Mouse (Mus musculus) brain, embryonic 14.5 days (tissue): ENCODE results near the gene Nfkbil1. TPM values are rescaled to one million over a fixed set of nuclear protein-coding genes. Genes with fewer than 3 reads are reported as not detected.

Experiments used
- DNase-seq: peaks from one replicate; pipeline ENCODE4 v3.0.0-alpha.2; 2011; ENCODE audit warnings: low read depth
- CTCF ChIP-seq: fragments of 200-500 bp; IDR thresholded peaks from 2 replicates; pipeline ENCODE4 v1.5.1; 2012; ENCODE audit warnings: inconsistent platforms, mild to moderate bottlenecking, moderate library complexity, borderline replicate concordance; ENCODE audit not compliant: insufficient read depth, insufficient read length; ENCODE audit errors: extremely low read depth
- POLR2A ChIP-seq: fragments of 200-500 bp; IDR thresholded peaks from 2 replicates; pipeline ENCODE4 v1.6.1; 2012; ENCODE audit warnings: mild to moderate bottlenecking, inconsistent platforms, borderline replicate concordance; ENCODE audit not compliant: poor library complexity, insufficient read depth, insufficient read length, severe bottlenecking; ENCODE audit errors: extremely low read depth
- polyA plus RNA-seq: library from polyadenylated mRNA; depleted of rRNA; stranded (reverse); fragments of >200 nt; gene quantifications from 2 replicates; pipeline ENCODE4 v1.2.3, GENCODE M21; 2012; rRNA removed

Gene Nfkbil1
- polyA plus RNA-seq, 1 experiment, result 13.4 TPM

DNA sequence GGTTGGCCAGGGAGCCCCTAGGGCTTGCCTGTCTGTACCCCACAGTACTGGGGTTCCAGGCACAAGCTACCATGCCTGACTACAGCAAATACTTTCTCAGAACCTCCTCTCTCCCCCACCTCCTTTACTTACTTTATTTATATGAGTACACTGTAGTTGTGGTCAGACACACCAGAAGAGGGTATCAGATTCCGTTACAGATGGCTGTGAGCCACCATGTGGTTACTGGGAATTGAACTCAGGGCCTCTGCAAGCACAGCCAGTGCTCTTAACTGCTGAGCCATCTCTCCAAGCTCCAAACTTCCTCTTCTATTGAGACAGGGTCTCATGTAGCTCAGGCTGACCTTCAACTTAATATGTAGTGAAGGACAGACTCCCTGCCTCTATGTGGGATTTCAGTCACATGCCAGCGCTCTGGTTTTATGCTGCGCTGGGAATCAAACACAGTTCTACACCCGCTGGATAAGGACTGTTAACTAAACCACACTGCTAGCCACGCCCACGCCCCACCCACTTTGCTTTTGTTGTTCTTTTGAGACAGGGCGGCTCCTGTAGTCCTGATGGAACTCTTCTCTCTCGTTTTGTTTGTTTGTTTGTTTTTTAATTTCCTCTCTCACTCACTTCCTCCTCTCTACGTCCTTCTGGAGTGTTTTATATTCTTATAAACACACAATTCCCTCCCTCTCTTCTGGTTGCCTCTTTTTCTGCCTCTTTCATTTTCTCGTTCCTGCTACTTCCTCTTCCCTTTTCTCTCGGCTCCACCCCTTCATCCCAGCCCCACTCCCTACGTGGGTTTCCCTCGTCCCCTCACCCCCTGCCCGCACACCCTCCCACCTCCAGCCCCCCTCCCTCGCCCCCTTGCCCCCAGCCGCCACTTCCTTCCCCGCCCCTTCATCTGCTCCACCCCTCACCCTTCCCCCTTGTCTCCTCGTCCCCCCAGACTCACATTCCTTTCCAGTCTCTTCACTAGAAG, 49.7 kb downstream of the Nfkbil1 start:
- TF ChIP-seq CTCF (no peak), POLR2A (no peak)
- DNase-seq, result peak; percentile 71

DNA sequence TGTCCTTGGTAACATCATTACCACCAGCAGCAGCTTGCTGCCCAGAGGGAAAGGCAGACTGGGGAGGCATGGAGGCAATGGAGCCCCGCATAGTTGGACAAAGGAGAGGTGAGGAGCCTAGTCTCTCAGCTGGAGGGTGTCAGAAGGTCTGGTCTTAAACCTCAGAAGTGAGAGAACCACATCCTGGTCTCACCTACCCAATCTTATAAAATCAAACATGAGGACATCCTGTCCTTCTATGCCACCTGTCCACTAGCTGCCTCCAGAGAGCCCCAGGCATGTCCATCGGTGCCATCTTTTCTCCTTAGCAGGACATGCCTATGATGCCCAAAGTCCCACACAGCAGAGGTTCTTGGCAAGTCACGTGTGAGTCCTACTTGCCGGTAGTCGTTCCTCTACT, 55.5 kb downstream of the Nfkbil1 start:
- no peak for DNase-seq

DNA sequence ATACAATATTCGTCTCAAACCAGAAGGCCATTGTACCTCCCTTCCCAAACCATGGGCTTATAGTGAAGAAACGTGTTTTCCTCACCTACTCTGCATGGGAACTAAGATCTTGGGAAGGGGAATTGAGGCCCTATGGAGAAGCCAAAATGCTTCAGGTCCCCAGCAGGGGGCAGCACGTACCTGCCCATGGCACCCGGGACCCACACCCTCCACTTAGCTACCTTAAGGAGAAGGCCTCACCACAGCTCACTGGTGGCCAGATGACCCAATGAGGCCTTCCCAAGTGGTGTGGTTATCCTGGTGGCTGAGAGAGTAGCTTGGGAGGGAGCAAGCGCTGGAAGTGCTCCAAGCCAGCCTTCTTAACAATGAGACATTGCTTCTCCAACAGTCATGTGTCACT, 57.1 kb downstream of the Nfkbil1 start:
- TF ChIP-seq CTCF, result peak; percentile 87
- TF ChIP-seq POLR2A, result no peak

More for the DNA sequence above, 55.5 kb downstream of the Nfkbil1 start:
- no peak for TF ChIP-seq CTCF
- TF ChIP-seq POLR2A, result no peak

DNA sequence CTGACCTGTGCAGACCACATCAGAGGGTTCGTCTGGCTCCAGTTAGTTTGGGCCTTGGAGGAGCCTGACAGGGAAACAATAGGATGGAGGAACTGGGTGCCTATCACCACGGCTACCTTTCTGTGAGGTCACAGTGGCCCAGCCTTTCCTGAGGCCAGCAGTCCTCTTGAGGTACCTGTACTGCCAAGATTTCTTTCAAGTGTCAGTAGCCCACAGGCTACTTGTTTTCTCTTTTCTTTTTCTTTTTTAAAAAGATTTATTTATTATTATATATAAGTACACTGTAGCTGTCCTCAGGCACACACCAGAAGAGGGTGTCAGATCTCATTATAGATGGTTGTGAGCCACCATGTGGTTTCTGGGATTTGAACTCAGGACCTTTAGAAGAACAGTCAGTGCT, 59.6 kb downstream of the Nfkbil1 start, which contains the start of gene Aif1:
Gene Aif1 (minus strand): TSS at position 101 of the 400 bp plus-strand sequence.
- TF ChIP-seq POLR2A (no peak), CTCF (no peak)

More for the DNA sequence above, 57.1 kb downstream of the Nfkbil1 start:
- DNase-seq, result peak; percentile 76

DNA sequence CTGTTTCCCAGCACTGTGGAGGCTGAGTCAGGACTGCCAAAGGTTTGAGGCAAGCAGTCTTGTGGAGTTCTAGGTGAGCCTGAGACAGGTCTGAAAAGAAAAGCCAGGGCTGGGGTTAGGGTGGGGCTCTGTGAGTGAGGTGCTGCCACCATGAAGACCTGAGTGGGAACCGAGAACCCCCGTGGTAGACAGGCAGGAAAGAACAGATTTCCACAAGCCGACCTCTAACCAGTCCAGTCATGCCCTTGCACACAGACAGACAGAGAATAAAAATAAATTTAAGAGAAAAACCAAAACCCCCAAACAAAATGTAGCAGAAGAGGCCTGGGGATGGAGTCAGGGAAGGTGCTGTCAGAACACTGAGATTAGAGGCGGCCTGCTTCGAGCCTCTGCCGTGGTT, 60.2 kb downstream of the Nfkbil1 start:
- DNase-seq, result no peak
- TF ChIP-seq POLR2A (no peak), CTCF (no peak)

More for the DNA sequence above, 59.6 kb downstream of the Nfkbil1 start, which contains the start of gene Aif1:
- DNase-seq, result no peak

DNA sequence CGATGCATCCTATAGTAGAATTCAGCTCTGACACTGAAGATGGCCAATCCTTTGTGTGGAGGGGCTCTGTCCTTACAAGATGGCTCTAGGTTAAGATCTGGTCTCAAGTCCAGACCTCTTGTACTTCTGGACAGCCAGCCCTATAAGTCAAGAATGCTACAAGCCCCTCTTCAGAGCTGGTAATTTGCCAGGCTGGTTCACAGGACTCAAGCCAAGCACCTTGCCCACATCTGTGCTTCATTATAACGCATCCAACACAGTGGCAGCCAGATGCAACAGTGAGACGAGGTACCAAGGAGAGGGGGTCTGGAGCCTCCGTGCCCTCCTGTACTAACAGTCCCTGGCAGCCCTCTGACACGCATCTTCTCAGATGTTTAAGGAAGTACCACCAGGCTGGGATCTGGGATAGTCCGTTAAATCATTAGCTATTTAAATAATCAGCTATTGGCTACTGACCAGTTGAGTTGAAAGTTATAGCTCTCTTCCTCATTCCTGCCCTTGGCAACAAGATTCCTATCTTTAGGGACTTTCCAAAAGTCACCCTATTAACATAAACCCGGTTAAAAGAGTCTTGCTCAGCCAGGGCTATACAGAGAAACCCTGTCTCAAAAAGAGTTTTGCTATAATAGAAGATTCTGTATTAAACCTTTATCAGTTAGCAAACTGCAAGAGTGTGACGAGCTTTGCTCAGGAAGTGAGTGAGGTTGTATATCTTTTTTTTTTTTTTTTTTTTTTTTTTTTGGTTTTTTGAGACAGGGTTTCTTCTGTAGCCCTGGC, 61.2 kb downstream of the Nfkbil1 start:
- DNase-seq, result no peak
- TF ChIP-seq POLR2A, result no peak
- no peak for TF ChIP-seq CTCF

DNA sequence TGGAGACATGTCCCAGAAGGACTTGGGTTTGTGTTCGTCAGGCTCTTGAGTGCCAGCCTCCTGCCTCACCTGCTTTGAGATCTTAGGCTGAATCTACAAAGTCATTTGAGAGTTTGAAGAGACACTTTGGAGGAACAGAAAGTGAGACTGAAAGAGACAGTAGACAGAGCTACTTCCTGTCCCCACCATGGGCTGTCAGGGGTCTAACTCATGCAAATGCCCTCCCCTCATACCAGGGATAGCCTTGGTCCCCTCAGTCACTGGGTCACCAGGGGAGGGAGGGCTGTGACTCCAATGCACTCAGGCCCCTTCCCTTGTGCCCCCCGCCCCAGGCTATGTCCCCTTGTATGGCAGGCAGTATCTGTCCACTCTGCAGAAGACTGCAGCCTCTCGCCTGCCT, 62.3 kb downstream of the Nfkbil1 start:
- no peak for DNase-seq
- no peak for TF ChIP-seq CTCF
- TF ChIP-seq POLR2A, result no peak

DNA sequence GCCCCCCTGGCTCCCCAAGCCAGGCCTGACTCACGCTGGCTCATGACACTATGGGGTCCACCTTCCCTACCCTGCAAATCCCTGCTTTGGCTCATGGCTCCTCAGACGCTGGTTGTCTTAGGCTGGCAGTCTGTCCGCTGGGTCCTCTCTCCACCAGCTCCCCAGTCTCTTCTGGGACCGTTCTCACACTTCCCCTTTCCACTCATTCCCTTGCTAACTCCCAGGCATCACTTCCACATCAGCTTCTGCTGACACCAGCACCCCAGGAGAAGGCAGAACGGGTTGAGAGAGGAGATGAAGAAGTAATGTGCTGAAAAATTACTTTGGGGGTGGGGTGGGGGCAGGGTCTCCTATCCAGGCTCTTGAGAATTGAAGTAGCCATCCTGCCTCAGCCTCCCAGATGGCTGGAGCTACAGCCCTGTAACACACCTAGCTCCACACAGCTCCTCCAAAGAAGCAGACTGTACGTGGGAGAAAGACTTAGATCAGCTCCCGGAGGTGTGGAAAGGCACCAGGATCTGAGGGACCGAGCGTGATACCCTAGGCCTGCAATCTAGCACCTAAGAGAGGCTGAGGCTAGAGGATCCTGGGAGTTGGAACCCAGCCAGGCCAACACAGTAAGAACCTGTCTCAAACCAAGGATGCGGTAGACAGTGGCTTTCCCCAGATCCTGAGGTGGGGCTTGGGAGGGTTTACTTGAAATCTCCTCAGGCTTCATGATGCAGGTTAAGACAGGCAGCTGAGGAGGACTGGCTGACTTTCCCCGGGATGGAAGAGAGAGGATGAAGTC, 63.0 kb downstream of the Nfkbil1 start:
- no peak for DNase-seq
- TF ChIP-seq CTCF, result no peak
- TF ChIP-seq POLR2A, result no peak

Other genes with a start within 250 kb of the Nfkbil1 start
- gene Vars, start 234.8 kb downstream of the Nfkbil1 start, polyA plus RNA-seq, result 99.2 and 119 TPM in 2 replicates
- 0.49 and 0.71 TPM in 2 replicates for gene Vwa7, start 219.2 kb downstream of the Nfkbil1 start, polyA plus RNA-seq
- gene Sapcd1, start 207.8 kb downstream of the Nfkbil1 start, polyA plus RNA-seq, result 4.0 and 6.5 TPM in 2 replicates
- gene Msh5, start 189.0 kb downstream of the Nfkbil1 start, polyA plus RNA-seq, result 4.2 and 6.4 TPM in 2 replicates
- 69.6 and 89.8 TPM in 2 replicates for gene Clic1, start 185.8 kb downstream of the Nfkbil1 start, polyA plus RNA-seq
- gene Ddah2, start 176.8 kb downstream of the Nfkbil1 start, polyA plus RNA-seq, result 322 and 438 TPM in 2 replicates
- 0.42 and 0.50 TPM in 2 replicates for gene Ly6g6c, start 170.4 kb downstream of the Nfkbil1 start, polyA plus RNA-seq
- gene Mpig6b, start 169.6 kb downstream of the Nfkbil1 start, polyA plus RNA-seq, result 0.30 and 0.35 TPM in 2 replicates
- 1.2 and 12.4 TPM in 2 replicates for gene Ly6g6e, start 158.9 kb downstream of the Nfkbil1 start, polyA plus RNA-seq
- gene Ly6g6d, start 157.7 kb downstream of the Nfkbil1 start, polyA plus RNA-seq, result 1.8 and 2.7 TPM in 2 replicates
- 0.15 and 0.30 TPM in 2 replicates for gene Ly6g6f, start 150.2 kb downstream of the Nfkbil1 start, polyA plus RNA-seq
- gene Abhd16a, start 146.5 kb downstream of the Nfkbil1 start, polyA plus RNA-seq, result 91.0 and 135 TPM in 2 replicates
- not detected in 2 replicates for gene Ly6g5c, start 127.5 kb downstream of the Nfkbil1 start, polyA plus RNA-seq
- gene Ly6g5b, start 120.4 kb downstream of the Nfkbil1 start, polyA plus RNA-seq, result 3.1 and 3.4 TPM in 2 replicates
- 21.4 and 25.3 TPM in 2 replicates for gene Gpank1, start 114.3 kb downstream of the Nfkbil1 start, polyA plus RNA-seq
- gene Csnk2b, start 113.7 kb downstream of the Nfkbil1 start, polyA plus RNA-seq, result 243 and 257 TPM in 2 replicates
- gene D17H6S53E, start 109.4 kb downstream of the Nfkbil1 start, polyA plus RNA-seq, result 3.3 and 4.6 TPM in 2 replicates
- 0.93 and 1.1 TPM in 2 replicates for gene Apom, start 103.7 kb downstream of the Nfkbil1 start, polyA plus RNA-seq
- gene Bag6, start 100.6 kb downstream of the Nfkbil1 start, polyA plus RNA-seq, result 378 and 427 TPM in 2 replicates
- gene Prrc2a, start 70.9 kb downstream of the Nfkbil1 start, polyA plus RNA-seq, result 367 and 409 TPM in 2 replicates
- gene Aif1, start 59.7 kb downstream of the Nfkbil1 start, polyA plus RNA-seq, result 1.6 and 2.2 TPM in 2 replicates
- gene Lst1, start 47.4 kb downstream of the Nfkbil1 start, polyA plus RNA-seq, result 8.2 and 11.8 TPM in 2 replicates
- gene Ltb, start 41.4 kb downstream of the Nfkbil1 start, polyA plus RNA-seq, result 0.58 and 1.1 TPM in 2 replicates
- gene Tnf, start 33.8 kb downstream of the Nfkbil1 start, polyA plus RNA-seq, result 0.15 and 0.21 TPM in 2 replicates
- 0.27 and 0.29 TPM in 2 replicates for gene Lta, start 30.4 kb downstream of the Nfkbil1 start, polyA plus RNA-seq
- gene Gm16181, start 15.0 kb downstream of the Nfkbil1 start, polyA plus RNA-seq, result not detected in 2 replicates
- 72.5 and 74.9 TPM in 2 replicates for gene Atp6v1g2, start 2.1 kb downstream of the Nfkbil1 start, polyA plus RNA-seq
- 887 and 1,110 TPM in 2 replicates for gene Ddx39b, start 6.0 kb upstream of the Nfkbil1 start, polyA plus RNA-seq
- 37.1 and 39.5 TPM in 2 replicates for gene H2-D1, start 26.9 kb upstream of the Nfkbil1 start, polyA plus RNA-seq
- gene H2-Q1, start 84.6 kb upstream of the Nfkbil1 start, polyA plus RNA-seq, result 0.10 TPM in 2 replicates
- gene H2-Q2, start 106.5 kb upstream of the Nfkbil1 start, polyA plus RNA-seq, result 0.97 and 1.4 TPM in 2 replicates
- 2.9 and 3.0 TPM in 2 replicates for gene H2-Q4, start 143.8 kb upstream of the Nfkbil1 start, polyA plus RNA-seq
- 0.57 and 0.58 TPM in 2 replicates for gene H2-Q6, start 189.1 kb upstream of the Nfkbil1 start, polyA plus RNA-seq
- gene H2-Q7, start 203.4 kb upstream of the Nfkbil1 start, polyA plus RNA-seq, result 3.6 and 4.3 TPM in 2 replicates
- 0.11 and 0.26 TPM in 2 replicates for gene H2-Q10, start 234.3 kb upstream of the Nfkbil1 start, polyA plus RNA-seq